Mouse (Mus musculus) heart, postnatal 36 days (tissue): ENCODE data around the gene Adamtsl1. TPM values are rescaled to one million over a fixed set of nuclear protein-coding genes. Genes with fewer than 3 reads are reported as not detected.

ENCODE experiments used
- DNase-seq, 2 experiments: peaks; one replicate each; pipeline ENCODE4 v3.0.0; 2021 to 2022
- intact Hi-C: fragments of 180-260 bp; cut with DNase I; formaldehyde crosslinking; loops from one replicate; pipeline ENCODE4 v1.15.1; 2025
- total RNA-seq, 2 experiments: library from RNA; stranded (reverse); gene quantifications; 2 replicates each; pipeline ENCODE4 v1.2.3; 2021

Adamtsl1 gene
- total RNA-seq, 2 experiments from 2014 or later: 2.4 to 3.6 TPM

- intact Hi-C loops: no loop called here
- DNase-seq: no peak
Measured at GRCm38 (mm10) chr4:86427312-86427711, 913.3 kb downstream of the Adamtsl1 start.

- intact Hi-C loops: no loop called here
- DNase-seq: no peak
Measured at GRCm38 (mm10) chr4:86428091-86428745, 914.2 kb downstream of the Adamtsl1 start.

DNA sequence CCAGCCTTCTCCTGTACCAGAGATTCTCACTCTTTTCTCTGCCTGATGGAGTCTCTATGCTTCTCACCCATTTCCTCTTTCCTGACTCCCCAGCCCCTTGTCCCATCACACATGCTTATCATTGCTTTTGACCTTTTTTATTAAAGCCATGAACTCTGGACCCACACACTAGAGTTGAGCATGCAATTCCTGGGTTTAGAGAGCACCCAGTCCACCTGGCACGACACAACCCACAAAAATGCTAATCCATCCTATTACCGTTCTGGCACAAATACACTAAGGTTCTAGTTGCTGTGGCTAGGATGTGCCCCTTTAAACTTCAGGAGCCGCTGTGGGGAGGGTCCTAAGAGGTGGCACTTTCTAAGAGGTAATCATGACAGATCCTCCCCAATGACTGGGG lies 921.7 kb downstream of the Adamtsl1 start:
- no peak for DNase-seq
- intact Hi-C loops: no loop called here

GRCm38 (mm10) chr4:86436336-86436735 lies 922.4 kb downstream of the Adamtsl1 start:
- intact Hi-C loops: no loop called here
- no peak for DNase-seq

GRCm38 (mm10) chr4:86450468-86450867 lies 936.5 kb downstream of the Adamtsl1 start:
- intact Hi-C loops: no loop called here
- no peak for DNase-seq

- intact Hi-C loops: no loop called here
Measured at GRCm38 (mm10) chr4:86464808-86465207, 950.8 kb downstream of the Adamtsl1 start.

More at GRCm38 (mm10) chr4:86464808-86465207, 950.8 kb downstream of the Adamtsl1 start:
- DNase-seq: no peak
